Mouse (Mus musculus) heart, adult 2 months (tissue): ENCODE results near the gene Pten.

ENCODE experiments used
- CTCF ChIP-seq: fragments of 200-600 bp; IDR thresholded peaks from 2 replicates; pipeline ENCODE4 v1.8.1; 2022; ENCODE audit warnings: antibody characterized with exemption, mild to moderate bottlenecking, moderate library complexity
- EP300 ChIP-seq: fragments of 200-500 bp; IDR thresholded peaks from 2 replicates; pipeline ENCODE4 v1.6.1; 2011; ENCODE audit warnings: low read depth, low read length, control low read depth; ENCODE audit not compliant: insufficient read depth
- POLR2A ChIP-seq: fragments of 200-500 bp; IDR thresholded peaks from 2 replicates; pipeline ENCODE4 v1.6.1; 2011; ENCODE audit warnings: mild to moderate bottlenecking, low read depth, low read length, control low read depth; ENCODE audit not compliant: insufficient read depth

DNA sequence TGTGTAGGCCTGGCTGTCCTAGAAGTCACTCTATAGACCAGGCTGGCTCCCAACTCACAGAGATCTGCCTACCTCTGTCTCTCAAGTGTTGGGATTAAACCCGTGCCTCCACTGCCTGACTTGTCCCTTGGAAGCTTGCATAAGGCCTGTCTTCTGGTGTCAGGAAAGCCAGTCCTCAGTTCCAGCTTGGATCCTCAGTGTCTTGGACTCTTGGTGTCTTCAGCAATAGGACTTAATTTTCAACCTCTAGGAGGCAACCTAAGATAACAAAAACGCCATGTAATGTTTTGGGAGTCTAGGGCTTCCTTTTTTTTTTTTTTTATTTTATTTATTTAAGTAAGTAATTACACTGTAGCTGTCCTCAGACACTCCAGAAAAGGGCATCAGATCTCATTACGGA, 39.7 kb upstream of the Pten start:
- TF ChIP-seq CTCF = peak; percentile 32
- no peak for TF ChIP-seq POLR2A
- TF ChIP-seq EP300 = no peak
